Mouse (Mus musculus) ES-E14 (cell line): Measurements from ENCODE around the gene Ccnyl1.

Experiments used
- CHD2 ChIP-seq: IDR thresholded peaks from 2 replicates; pipeline ENCODE4 v1.6.1; 2014; ENCODE audit warnings: mild to moderate bottlenecking, low read depth, low read length, inconsistent platforms
- MAFK ChIP-seq: IDR thresholded peaks from 2 replicates; pipeline ENCODE4 v1.6.1; 2014; ENCODE audit warnings: mild to moderate bottlenecking, low read depth, low read length, inconsistent platforms; ENCODE audit not compliant: insufficient read depth
- ZC3H11A ChIP-seq: IDR thresholded peaks from 2 replicates; pipeline ENCODE4 v1.6.1; 2012; ENCODE audit warnings: low read depth, mild to moderate bottlenecking, inconsistent platforms, low read length, borderline replicate concordance
- ZNF384 ChIP-seq: IDR thresholded peaks from 2 replicates; pipeline ENCODE4 v1.6.1; 2012; ENCODE audit warnings: low read depth, low read length, inconsistent platforms

- TF ChIP-seq MAFK (no peak), ZC3H11A (no peak), ZNF384 (no peak), CHD2 (no peak)
Observed at GRCm38 (mm10) chr1:64691121-64691551, 881 bp downstream of the Ccnyl1 start.
